Mouse (Mus musculus) stomach, postnatal 0 days (tissue): ENCODE measurements around the gene Pccb.

Experiments used
- CTCF ChIP-seq: IDR thresholded peaks from 2 replicates; pipeline ENCODE4 v1.5.1; 2016; ENCODE audit warnings: antibody characterized with exemption, low read depth, mild to moderate bottlenecking, moderate library complexity
- EP300 ChIP-seq: optimal IDR thresholded peaks from 2 replicates; pipeline ENCODE3; 2016; ENCODE audit warnings: antibody characterized with exemption

- TF ChIP-seq CTCF (peak; percentile 16; the same call in 1 of the 2 replicates), EP300 (no peak)
Measured at GRCm38 (mm10) chr9:101074332-101075021, 39.8 kb upstream of the Pccb start.
